Mouse (Mus musculus) neural tube, embryonic 14.5 days (tissue): ENCODE results near the gene Aspg. TPM values are rescaled to one million over a fixed set of nuclear protein-coding genes. Genes with fewer than 3 reads are reported as not detected.

Source experiments
- ATAC-seq: fragments of 200-750 bp; cut with Nextera tagmentation; 2 replicates; pipeline ENCODE4 v1.8.0; 2017; ENCODE audit warnings: low read depth, mild to moderate bottlenecking, moderate TSS enrichment, moderate library complexity
- H3K27ac ChIP-seq: fragments of 300-500 bp; sonication (generic); 2 replicates; pipeline ENCODE4 v1.5.1; 2014; ENCODE audit warnings: low read depth, mild to moderate bottlenecking, control low read depth, low read length, moderate library complexity, mixed read lengths
- H3K27me3 ChIP-seq: fragments of 300-500 bp; sonication (generic); 2 replicates; pipeline ENCODE4 v1.6.1; 2014; ENCODE audit warnings: low read length; ENCODE audit not compliant: control insufficient read depth, insufficient read depth
- H3K36me3 ChIP-seq: fragments of 300-500 bp; sonication (generic); 2 replicates; pipeline ENCODE4 v1.6.1; 2014; ENCODE audit warnings: low read length, mixed read lengths; ENCODE audit not compliant: control insufficient read depth, insufficient read depth
- H3K4me1 ChIP-seq: fragments of 300-500 bp; sonication (generic); 2 replicates; pipeline ENCODE4 v1.6.1; 2014; ENCODE audit warnings: low read length; ENCODE audit not compliant: control insufficient read depth, insufficient read depth
- H3K4me2 ChIP-seq: fragments of 300-500 bp; sonication (generic); 2 replicates; pipeline ENCODE4 v1.6.1; 2014; ENCODE audit warnings: mild to moderate bottlenecking, low read depth, low read length, control low read depth
- H3K4me3 ChIP-seq: fragments of 300-500 bp; sonication (generic); 2 replicates; pipeline ENCODE4 v1.5.1; 2014; ENCODE audit warnings: low read depth, low read length, control low read depth, mixed read lengths
- H3K9ac ChIP-seq: fragments of 300-500 bp; sonication (generic); replicated peaks from 2 replicates; pipeline ENCODE4 v1.6.1; 2014; ENCODE audit warnings: low read depth, mild to moderate bottlenecking, control low read depth, low read length, mixed read lengths
- H3K9me3 ChIP-seq: fragments of 300-500 bp; sonication (generic); 2 replicates; pipeline ENCODE4 v1.6.1; 2016; ENCODE audit warnings: low read length; ENCODE audit not compliant: control insufficient read depth
- WGBS: fragments of 180-500 bp; shearing (Covaris S2); extraction: QIAGEN DNeasy Blood & Tissue Kit; methylation state at CpG from one replicate; pipeline ENCODE4 v1.1.7; 2014; 5-methylcytosine and 5-hydroxymethylcytosine counted together
- microRNA counts: library from miRNA; unstranded; fragments of <30 nt; microRNA quantifications from one replicate; lab custom pipeline; 2016
- microRNA-seq: library from miRNA; unstranded; fragments of <30 nt; microRNA quantifications from one replicate; pipeline ENCODE4, GENCODE M21; 2016
- polyA plus RNA-seq: library from polyadenylated mRNA; unstranded; fragments of >200 nt; fragmentation: Nextera tagmentation; extraction: Ambion mirVana; gene quantifications from 2 replicates; pipeline ENCODE4 v1.2.1, GENCODE M21; 2014

Gene Aspg
- polyA plus RNA-seq, 1 experiment from 2014 or later: 0.23 TPM

DNA sequence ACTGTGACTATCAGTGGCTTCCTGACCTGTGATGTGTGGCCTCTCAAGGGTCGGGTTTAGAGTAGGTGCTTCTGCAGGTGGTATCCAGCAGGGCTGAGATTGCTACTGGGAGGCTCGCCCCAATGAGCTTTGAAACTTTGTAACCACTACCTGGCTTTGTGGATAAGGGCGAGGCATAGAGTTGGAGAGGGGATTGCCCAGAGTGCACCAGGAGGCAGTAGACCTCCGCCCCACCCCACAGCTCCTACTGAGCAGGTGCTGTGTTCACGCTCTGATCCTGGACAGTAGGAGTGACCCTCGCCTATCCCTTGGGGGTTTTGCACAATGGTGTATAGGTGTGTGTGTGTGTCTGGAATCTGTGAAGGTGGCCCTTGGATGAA is 58.4 kb downstream of the Aspg start:
- no peaks in the 10 kb centered on the region for H3K36me3 ChIP-seq
- H3K9me3 ChIP-seq: no peaks in the 10 kb centered on the region
- no peak overlapping the region for H3K4me3 ChIP-seq
- H3K27ac ChIP-seq: no peak overlapping the region
- 69% methylated on average over 6 of the region's 6 CpGs for WGBS
- ATAC-seq: no peak
- H3K4me1 ChIP-seq: peaks cover 29% of the 10 kb centered on the region
- 0 out of 2 replicates have a peak, but pooled peaks cover 4% of the 10 kb centered on the region for H3K27me3 ChIP-seq
- no peak overlapping the region for H3K4me2 ChIP-seq
- no peak overlapping the region for H3K9ac ChIP-seq

DNA sequence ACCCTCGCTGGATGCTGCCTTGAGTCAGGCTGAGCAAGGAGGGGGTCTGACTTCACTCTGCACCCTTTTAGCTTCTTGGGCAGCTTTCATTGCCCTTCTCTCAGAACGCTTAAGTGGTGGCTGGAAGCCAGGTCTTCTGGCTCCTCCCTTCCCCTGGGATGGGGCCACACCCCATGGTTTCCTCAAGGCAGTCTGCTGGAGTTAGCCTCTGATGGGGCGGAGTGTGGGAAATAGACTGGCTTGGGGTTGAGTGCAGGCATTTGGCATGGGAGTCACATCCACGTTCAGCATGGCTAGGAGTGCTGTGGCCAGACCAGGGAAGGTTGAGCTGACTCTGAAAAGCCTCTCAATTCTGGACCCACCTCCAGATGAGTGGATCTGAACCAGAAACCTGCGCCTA is 62.8 kb downstream of the Aspg start:
- Histone ChIP-seq H3K9me3 (no peaks in the 10 kb centered on the region), H3K4me1 (peaks cover 24% of the 10 kb centered on the region), H3K4me2 (no peak overlapping the region), H3K36me3 (no peaks in the 10 kb centered on the region), H3K27me3 (no peaks in the 10 kb centered on the region), H3K27ac (no peak overlapping the region), H3K4me3 (no peak overlapping the region), H3K9ac (no peak overlapping the region)
- no peak for ATAC-seq
- WGBS: 68% methylated on average over 5 of the region's 5 CpGs

DNA sequence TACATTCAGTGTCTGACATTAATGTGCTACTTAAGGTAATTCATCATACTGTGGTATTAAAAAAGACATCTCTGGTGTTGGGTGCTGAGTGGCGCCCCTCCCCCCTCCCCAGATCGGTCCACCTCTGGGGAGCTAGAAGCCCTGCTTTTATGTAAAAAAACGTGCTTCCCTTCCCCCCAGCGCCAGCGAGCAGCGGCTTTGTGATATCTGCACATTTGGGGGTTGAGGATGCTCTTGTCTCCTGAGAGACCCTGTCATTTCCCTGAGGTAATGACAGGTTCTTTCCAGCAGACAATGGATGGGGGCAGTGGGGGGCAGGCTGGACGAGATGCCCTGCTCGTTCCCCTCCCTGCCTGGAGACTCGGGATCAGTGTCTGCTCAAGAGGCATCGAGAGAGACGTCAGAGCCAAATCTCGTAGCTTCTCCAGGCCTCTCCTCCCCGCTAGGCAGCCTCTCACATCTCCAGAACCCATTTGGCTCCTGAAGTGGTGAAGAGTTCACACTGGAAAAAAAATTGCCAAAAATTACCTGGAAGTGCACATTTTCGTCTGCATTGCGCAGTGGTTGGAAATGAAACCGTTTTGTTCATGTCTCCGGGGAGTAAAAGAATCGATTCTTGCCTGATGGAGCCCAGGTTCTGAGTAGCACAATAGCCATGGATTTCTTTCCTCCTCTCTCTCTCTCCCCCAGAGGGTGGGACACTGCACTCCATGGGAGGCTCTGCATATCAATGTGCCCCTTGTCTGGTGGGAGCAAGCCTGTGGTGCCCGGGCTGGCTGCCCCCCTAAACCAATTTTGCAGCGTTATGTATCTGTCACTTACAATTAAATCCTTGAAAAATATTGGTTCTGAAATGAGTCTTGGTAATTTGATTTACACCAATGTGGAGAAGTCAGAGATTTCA is 64.4 kb downstream of the Aspg start:
- H3K9ac ChIP-seq: no peak overlapping the region
- no peaks in the 10 kb centered on the region for H3K27me3 ChIP-seq
- 18% methylated on average over 20 of the region's 20 CpGs for WGBS

DNA sequence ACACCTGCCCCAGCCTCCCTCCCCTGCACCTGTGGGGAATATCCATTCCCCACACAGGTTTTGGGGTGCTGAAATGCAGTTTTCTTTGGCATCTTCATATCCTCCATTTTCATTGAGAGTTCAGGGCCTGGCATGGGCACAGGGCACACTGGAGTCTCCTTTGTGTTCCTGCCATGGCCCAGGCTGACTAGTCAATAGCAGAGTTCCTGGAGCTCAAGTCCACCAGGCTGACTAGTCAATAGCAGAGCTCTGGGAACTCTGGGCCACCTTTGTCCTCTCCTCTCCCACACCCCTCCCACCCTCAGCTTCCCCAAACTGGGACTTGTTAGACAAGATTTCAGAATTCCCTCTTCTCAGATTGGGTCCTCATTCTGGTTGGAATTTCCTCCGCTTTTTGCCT is 65.2 kb downstream of the Aspg start:
- Histone ChIP-seq H3K9ac (no peak overlapping the region), H3K4me2 (no peak overlapping the region), H3K27ac (no peak overlapping the region)

More for the DNA sequence above, 64.4 kb downstream of the Aspg start:
- no peak for ATAC-seq
- peaks cover 20% of the 10 kb centered on the region for H3K4me1 ChIP-seq
- H3K27ac ChIP-seq: peak overlapping the region; percentile 8; the same call in 1 of the 2 replicates
- 0 out of 2 replicates have a peak, but pooled peaks cover 3% of the 10 kb centered on the region for H3K36me3 ChIP-seq
- no peaks in the 10 kb centered on the region for H3K9me3 ChIP-seq
- no peak overlapping the region for H3K4me2 ChIP-seq
- no peak overlapping the region for H3K4me3 ChIP-seq

DNA sequence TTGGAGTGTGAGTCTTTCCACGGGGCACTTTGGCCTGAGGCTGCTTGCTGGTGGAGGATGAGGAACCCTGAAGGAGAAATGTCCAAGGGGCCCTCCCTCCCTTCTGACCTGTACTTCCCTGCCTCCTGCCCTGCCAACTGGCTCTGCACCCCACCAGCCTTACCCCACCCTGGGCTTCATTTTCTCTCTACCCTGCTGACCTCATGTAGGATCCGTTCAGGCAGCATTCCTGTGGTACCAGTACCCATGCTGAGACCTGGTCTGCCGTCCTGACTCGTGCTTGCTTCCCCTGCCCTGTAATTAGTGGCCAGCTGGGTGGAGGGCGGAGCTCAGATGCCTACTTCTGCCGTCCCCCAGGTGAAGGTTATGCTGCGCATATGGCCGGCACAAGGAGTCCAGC is 65.7 kb downstream of the Aspg start:
- no peak overlapping the region for H3K9ac ChIP-seq
- H3K4me3 ChIP-seq: no peak overlapping the region
- H3K9me3 ChIP-seq: no peaks in the 10 kb centered on the region
- no peak for ATAC-seq
- H3K4me2 ChIP-seq: no peak overlapping the region
- peaks cover 20% of the 10 kb centered on the region for H3K4me1 ChIP-seq
- H3K27ac ChIP-seq: no peak overlapping the region
- WGBS: 70% methylated on average over 8 of the region's 8 CpGs
- H3K36me3 ChIP-seq: 0 out of 2 replicates have a peak, but pooled peaks cover 3% of the 10 kb centered on the region
- H3K27me3 ChIP-seq: no peaks in the 10 kb centered on the region

More for the DNA sequence above, 65.2 kb downstream of the Aspg start:
- 94% methylated on average over 1 of the region's 1 CpGs for WGBS
- no peak for ATAC-seq
- Histone ChIP-seq H3K9me3 (no peaks in the 10 kb centered on the region), H3K4me1 (peaks cover 20% of the 10 kb centered on the region), H3K4me3 (no peak overlapping the region), H3K27me3 (no peaks in the 10 kb centered on the region), H3K36me3 (0 out of 2 replicates have a peak, but pooled peaks cover 3% of the 10 kb centered on the region)

MicroRNA genes within 50 kb of the gene (microRNA counts, 519-probe panel; counts per million panel counts)
- microRNA mmu-miR-203 (lab: Ali Mortazavi, UCI): 3,155 counts per million, percentile 23 among the panel's probes with 10 or more counts

Small RNA genes within 50 kb of the gene (microRNA-seq; reads per million reads assigned to microRNA genes)
- 508 reads per million, percentile 71 among the genes with 10 or more reads in this experiment for gene Mir203
- not detected for gene Mir3073a
- gene Mir3073b: not detected

Other genes starting within 250 kb of the Aspg start
- 40.0 and 40.1 TPM in 2 replicates for gene Ppp1r13b, start 198.6 kb upstream of the Aspg start, polyA plus RNA-seq
- 737 and 896 TPM in 2 replicates for gene Atp5mpl, start 139.7 kb upstream of the Aspg start, polyA plus RNA-seq
- gene Tdrd9, start 135.1 kb upstream of the Aspg start, polyA plus RNA-seq: 0.17 and 0.89 TPM in 2 replicates
- not detected in 2 replicates for gene Rd3l, start 125.4 kb upstream of the Aspg start, polyA plus RNA-seq
- gene Kif26a, start 39.5 kb downstream of the Aspg start, polyA plus RNA-seq: 3.5 and 4.4 TPM in 2 replicates